Mouse (Mus musculus): ENCODE measurements around the gene Phf21a.

DNA sequence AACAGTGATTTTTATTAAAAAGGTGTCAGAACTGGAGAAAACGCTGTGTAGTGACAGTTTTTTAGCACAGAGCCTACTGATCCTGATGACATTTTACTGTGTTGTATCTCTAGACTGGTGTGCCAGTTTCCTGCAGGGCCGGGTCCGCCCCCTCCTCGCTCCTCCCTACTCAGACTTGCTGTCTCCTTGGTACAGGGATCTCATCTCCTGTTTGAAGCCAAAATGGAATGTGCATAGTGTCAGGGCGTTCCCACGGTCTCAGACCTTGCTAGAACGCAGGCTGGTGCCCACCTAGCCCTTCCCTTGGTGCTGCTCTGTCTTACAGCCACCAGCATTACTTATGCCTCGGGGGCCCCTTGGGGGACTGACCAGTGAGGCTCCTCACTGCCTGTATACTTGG, 268.9 kb downstream of the Phf21a start:
- TF ChIP-seq CTCF (conservative IDR thresholded peaks at IDR 0.05; ENCODE audit: insufficient read depth, insufficient read length, low read depth, low read length), result no peak
- TF ChIP-seq POLR2A (IDR thresholded peaks at IDR 0.05; ENCODE audit: low read depth, low read length), result no peak

Data from kidney, adult 2 months (tissue).